Mouse (Mus musculus): ENCODE data around the gene Cdv3. TPM values are rescaled to one million over a fixed set of nuclear protein-coding genes. Genes with fewer than 3 reads are reported as not detected.

Cdv3 gene
- polyA plus RNA-seq, 1 experiment from 2014 or later = 124 TPM

GRCm38 (mm10) chr9:103383576-103383975 lies 17.9 kb upstream of the Cdv3 start:
- Histone ChIP-seq H3K4me3 (ENCODE audit: inconsistent target) (no peak overlapping the region), H3K27ac (no peak overlapping the region), H3K36me3 (ENCODE audit: inconsistent target) (no peaks in the 10 kb centered on the region), H3K79me2 (ENCODE audit: inconsistent target) (no peaks in the 10 kb centered on the region)
- WGBS (ENCODE audit: missing documents) = 70% methylated on average over 1 of the region's 1 CpGs

- Histone ChIP-seq H3K4me3 (ENCODE audit: inconsistent target) (no peak overlapping the region), H3K79me2 (ENCODE audit: inconsistent target) (no peaks in the 10 kb centered on the region), H3K27ac (no peak overlapping the region), H3K36me3 (ENCODE audit: inconsistent target) (no peaks in the 10 kb centered on the region)
- 52% methylated on average over 6 of the region's 6 CpGs for WGBS (ENCODE audit: missing documents)
These were observed 17.3 kb upstream of the Cdv3 start for GRCm38 (mm10) chr9:103382989-103383388.

- 97% methylated on average over 4 of the region's 4 CpGs for WGBS (ENCODE audit: missing documents)
- Histone ChIP-seq H3K27ac (no peak overlapping the region), H3K36me3 (ENCODE audit: inconsistent target) (no peaks in the 10 kb centered on the region), H3K4me3 (ENCODE audit: inconsistent target) (no peak overlapping the region), H3K79me2 (ENCODE audit: inconsistent target) (no peaks in the 10 kb centered on the region)
These were observed 14.9 kb upstream of the Cdv3 start for GRCm38 (mm10) chr9:103380566-103380965.

DNA sequence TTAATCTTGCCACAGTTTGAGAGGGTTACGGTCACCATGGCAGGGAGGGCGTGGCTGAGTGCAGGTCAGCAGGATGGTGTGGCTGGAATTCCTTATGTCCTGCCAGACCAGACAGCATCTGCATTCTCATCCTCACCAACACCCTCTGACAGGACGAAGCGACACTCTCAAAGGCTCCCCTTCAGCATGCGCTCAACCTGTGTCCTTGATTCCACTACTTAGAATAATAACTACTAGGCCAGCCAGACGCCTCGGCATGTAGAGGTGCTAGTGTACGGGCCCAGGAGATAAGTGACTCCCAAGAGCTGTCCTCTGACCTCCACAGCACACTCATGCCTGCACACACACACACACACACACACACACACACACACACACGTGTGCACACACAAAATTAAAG lies 13.6 kb upstream of the Cdv3 start:
- no peaks in the 10 kb centered on the region for H3K79me2 ChIP-seq (ENCODE audit: inconsistent target)
- H3K36me3 ChIP-seq (ENCODE audit: inconsistent target) = no peaks in the 10 kb centered on the region
- 89% methylated on average over 8 of the region's 9 CpGs for WGBS (ENCODE audit: missing documents)
- H3K27ac ChIP-seq = no peak overlapping the region
- H3K4me3 ChIP-seq (ENCODE audit: inconsistent target) = no peak overlapping the region

DNA sequence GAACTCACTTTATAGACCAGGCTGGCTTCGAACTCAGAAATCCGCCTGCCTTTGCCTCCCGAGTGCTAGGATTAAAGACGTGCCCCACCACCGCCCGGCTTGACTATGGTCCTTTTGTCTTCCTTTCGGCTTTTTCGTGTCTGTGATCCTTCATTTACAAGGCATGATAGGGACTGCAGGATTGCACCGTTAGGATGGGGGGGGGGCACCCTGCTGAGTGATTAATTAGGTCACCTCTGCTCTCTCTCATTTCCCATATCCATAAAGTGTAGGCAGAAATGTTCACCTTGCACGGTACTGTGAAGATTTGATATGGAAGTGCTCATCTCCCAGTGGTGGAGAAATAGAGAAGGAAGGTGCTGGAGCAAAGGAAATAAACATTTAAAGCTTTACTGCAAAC lies 13.0 kb upstream of the Cdv3 start:
- Histone ChIP-seq H3K27ac (no peak overlapping the region), H3K4me3 (ENCODE audit: inconsistent target) (no peak overlapping the region), H3K36me3 (ENCODE audit: inconsistent target) (no peaks in the 10 kb centered on the region), H3K79me2 (ENCODE audit: inconsistent target) (no peaks in the 10 kb centered on the region)
- 90% methylated on average over 10 of the region's 10 CpGs for WGBS (ENCODE audit: missing documents)

- no peak overlapping the region for H3K4me3 ChIP-seq (ENCODE audit: inconsistent target)
- 92% methylated on average over 7 of the region's 7 CpGs for WGBS (ENCODE audit: missing documents)
- no peak overlapping the region for H3K27ac ChIP-seq
- no peaks in the 10 kb centered on the region for H3K36me3 ChIP-seq (ENCODE audit: inconsistent target)
- H3K79me2 ChIP-seq (ENCODE audit: inconsistent target) = no peaks in the 10 kb centered on the region
These were observed 11.0 kb upstream of the Cdv3 start for GRCm38 (mm10) chr9:103376346-103377320.

- Histone ChIP-seq H3K79me2 (ENCODE audit: inconsistent target) (no peaks in the 10 kb centered on the region), H3K36me3 (ENCODE audit: inconsistent target) (no peaks in the 10 kb centered on the region), H3K4me3 (ENCODE audit: inconsistent target) (no peak overlapping the region), H3K27ac (no peak overlapping the region)
- WGBS (ENCODE audit: missing documents) = 73% methylated on average over 5 of the region's 5 CpGs
These were observed 6.8 kb upstream of the Cdv3 start for GRCm38 (mm10) chr9:103372271-103373010.

GRCm38 (mm10) chr9:103369951-103370350 lies 4.3 kb upstream of the Cdv3 start:
- Histone ChIP-seq H3K27ac (no peak overlapping the region), H3K4me3 (ENCODE audit: inconsistent target) (no peak overlapping the region), H3K79me2 (ENCODE audit: inconsistent target) (no peaks in the 10 kb centered on the region), H3K36me3 (ENCODE audit: inconsistent target) (no peaks in the 10 kb centered on the region)
- WGBS (ENCODE audit: missing documents) = 95% methylated on average over 4 of the region's 4 CpGs

GRCm38 (mm10) chr9:103366356-103366755 lies 716 bp upstream of the Cdv3 start:
- peak overlapping the region; percentile 49 for H3K27ac ChIP-seq
- peak overlapping the region; percentile 19 for H3K4me3 ChIP-seq (ENCODE audit: inconsistent target)
- 76% methylated on average over 9 of the region's 9 CpGs for WGBS (ENCODE audit: missing documents)
- H3K79me2 ChIP-seq (ENCODE audit: inconsistent target) = peaks cover 33% of the 10 kb centered on the region
- no peaks in the 10 kb centered on the region for H3K36me3 ChIP-seq (ENCODE audit: inconsistent target)

GRCm38 (mm10) chr9:103364601-103365289 lies 895 bp downstream of the Cdv3 start:
- 4% methylated on average over 86 of the region's 94 CpGs for WGBS (ENCODE audit: missing documents)
- H3K79me2 ChIP-seq (ENCODE audit: inconsistent target) = peaks cover 49% of the 10 kb centered on the region
- H3K27ac ChIP-seq = peak overlapping the region; percentile 65

GRCm38 (mm10) chr9:103363730-103364417 lies 1.8 kb downstream of the Cdv3 start:
- H3K36me3 ChIP-seq (ENCODE audit: inconsistent target) = peaks cover 7% of the 10 kb centered on the region; the same call in 1 of the 2 replicates
- 6% methylated on average over 21 of the region's 21 CpGs for WGBS (ENCODE audit: missing documents)
- peak overlapping the region; percentile 65; the same call in 1 of the 2 replicates for H3K27ac ChIP-seq
- peaks cover 58% of the 10 kb centered on the region for H3K79me2 ChIP-seq (ENCODE audit: inconsistent target)
- peak overlapping the region; percentile 86 for H3K4me3 ChIP-seq (ENCODE audit: inconsistent target)

More at GRCm38 (mm10) chr9:103364601-103365289, 895 bp downstream of the Cdv3 start:
- Histone ChIP-seq H3K4me3 (ENCODE audit: inconsistent target) (peak overlapping the region; percentile 86), H3K36me3 (ENCODE audit: inconsistent target) (no peaks in the 10 kb centered on the region)

DNA sequence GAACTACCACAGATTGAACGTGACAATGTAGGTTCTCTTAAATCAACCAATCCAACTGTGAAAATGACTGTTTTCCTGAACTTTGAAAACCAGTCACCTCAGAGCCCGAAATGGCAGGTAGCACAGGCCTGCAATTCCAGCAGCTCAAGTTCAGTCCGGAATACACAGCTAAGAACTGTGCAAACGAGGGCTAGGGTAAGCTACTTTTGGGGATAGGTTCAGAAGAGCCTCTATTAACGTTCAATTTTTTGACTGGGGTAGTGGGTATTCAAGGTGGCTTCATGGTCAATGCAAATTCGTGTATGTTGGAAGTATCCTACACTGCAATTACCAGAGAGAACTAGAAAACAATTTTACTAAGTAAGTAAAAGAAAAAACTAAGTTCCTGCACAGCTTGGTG lies 2.6 kb downstream of the Cdv3 start:
- peaks cover 13% of the 10 kb centered on the region; the same call in 1 of the 2 replicates for H3K36me3 ChIP-seq (ENCODE audit: inconsistent target)
- 74% methylated on average over 6 of the region's 6 CpGs for WGBS (ENCODE audit: missing documents)
- H3K79me2 ChIP-seq (ENCODE audit: inconsistent target) = peaks cover 66% of the 10 kb centered on the region
- H3K4me3 ChIP-seq (ENCODE audit: inconsistent target) = no peak overlapping the region
- no peak overlapping the region for H3K27ac ChIP-seq

- WGBS (ENCODE audit: missing documents) = 42% methylated on average over 2 of the region's 2 CpGs
- peaks cover 28% of the 10 kb centered on the region; the same call in 1 of the 2 replicates for H3K36me3 ChIP-seq (ENCODE audit: inconsistent target)
These were observed 5.0 kb downstream of the Cdv3 start for GRCm38 (mm10) chr9:103360642-103361041.

GRCm38 (mm10) chr9:103358545-103358944 lies 7.1 kb downstream of the Cdv3 start:
- H3K36me3 ChIP-seq (ENCODE audit: inconsistent target) = peaks cover 28% of the 10 kb centered on the region; the same call in 1 of the 2 replicates
- H3K79me2 ChIP-seq (ENCODE audit: inconsistent target) = peaks cover 60% of the 10 kb centered on the region
- no peak overlapping the region for H3K27ac ChIP-seq
- 100% methylated on average over 2 of the region's 4 CpGs for WGBS (ENCODE audit: missing documents)
- no peak overlapping the region for H3K4me3 ChIP-seq (ENCODE audit: inconsistent target)

More at GRCm38 (mm10) chr9:103360642-103361041, 5.0 kb downstream of the Cdv3 start:
- Histone ChIP-seq H3K4me3 (ENCODE audit: inconsistent target) (no peak overlapping the region), H3K27ac (no peak overlapping the region), H3K79me2 (ENCODE audit: inconsistent target) (peaks cover 71% of the 10 kb centered on the region)

All from macrophage (primary cell).